In genomic region chr2:168578132-168578531, GRCm38 (mm10) we compare ENCODE assay signal across 10 mouse cellular contexts. TPM values are rescaled to one million over a fixed set of nuclear protein-coding genes. Genes with fewer than 3 reads are reported as not detected.
A peak's percentile ranks its signal among the peaks of the same experiment; 100 is the strongest.
DNase-seq lines count a peak whose midpoint lies in the region; ATAC-seq and TF ChIP-seq lines count a peak whose summit lies in the region.
"Had no signal": no experiment of that assay in that cellular context is flagged by ENCODE, and none has a peak within 500 bp of the region (broad histone marks: within the 10 kb centered on the region; RNA-seq: fewer than 3 reads in every experiment).

No protein-coding gene starts in this region.

- TF ChIP-seq CTCF in lung, adult 2 months (IDR thresholded peaks at IDR 0.05; ENCODE audit: insufficient read depth, low read length), result no peak

- H3K27me3 ChIP-seq in lung, embryonic 15.5 days, result peaks cover 8% of the 10 kb centered on the region
- H3K27me3 ChIP-seq in embryonic facial prominence, embryonic 11.5 days (ENCODE audit: control insufficient read depth, insufficient read depth, low read length), result no peaks in the 10 kb centered on the region
- H3K27me3 ChIP-seq in heart, embryonic 12.5 days (replicated peaks), result no peaks in the 10 kb centered on the region

- peaks cover 53% of the 10 kb centered on the region for H3K4me1 ChIP-seq in lung, embryonic 15.5 days
- no peaks in the 10 kb centered on the region for H3K4me1 ChIP-seq in lung, adult 2 months (ENCODE audit: control insufficient read depth, insufficient read depth, low read length)
- peaks cover 8% of the 10 kb centered on the region for H3K4me1 ChIP-seq in embryonic facial prominence, embryonic 11.5 days (ENCODE audit: control insufficient read depth, insufficient read depth, low read length)
- peaks cover 82% of the 10 kb centered on the region for H3K4me1 ChIP-seq in heart, embryonic 12.5 days (replicated peaks)

- no peak overlapping the region for H3K4me3 ChIP-seq in lung, embryonic 15.5 days
- no peak overlapping the region for H3K4me3 ChIP-seq in lung, adult 2 months (replicated peaks; ENCODE audit: extremely low read depth, low read depth, low read length)
- no peak overlapping the region for H3K4me3 ChIP-seq in embryonic facial prominence, embryonic 11.5 days (ENCODE audit: low read depth, low read length)
- no peak overlapping the region for H3K4me3 ChIP-seq in heart, embryonic 12.5 days
- no peak overlapping the region for H3K4me3 ChIP-seq in macrophage (ENCODE audit: inconsistent target)
- H3K4me3 ChIP-seq: embryonic facial prominence, embryonic 12.5 days; midbrain, embryonic 12.5 days; neural tube, embryonic 13.5 days had no signal

- no peak overlapping the region for H3K9ac ChIP-seq in lung, embryonic 15.5 days
- H3K9ac ChIP-seq in embryonic facial prominence, embryonic 11.5 days (replicated peaks; ENCODE audit: low read length), result peak overlapping the region; percentile 27; the same call in 1 of the 2 replicates
- H3K9ac ChIP-seq in heart, embryonic 12.5 days, result 0 out of 2 replicates have a peak overlapping the region, but pooled peaks have one; percentile 31
- H3K9ac ChIP-seq: embryonic facial prominence, embryonic 12.5 days; midbrain, embryonic 12.5 days; neural tube, embryonic 13.5 days had no signal

- no peak for TF ChIP-seq POLR2A in lung, adult 2 months (IDR thresholded peaks at IDR 0.05; ENCODE audit: borderline replicate concordance, extremely low read depth, low read depth, low read length)

- peak; percentile 62; the same call in 1 of the 2 replicates for ATAC-seq in lung, embryonic 15.5 days (ENCODE audit: borderline replicate concordance, extremely low read depth, low FRiP score, low TSS enrichment)
- ATAC-seq in embryonic facial prominence, embryonic 11.5 days (replicated peaks; ENCODE audit: insufficient number of reproducible peaks, low FRiP score, low TSS enrichment, low read depth), result no peak
- ATAC-seq in heart, embryonic 12.5 days (ENCODE audit: insufficient number of reproducible peaks, low FRiP score), result no peak

- peaks cover 88% of the 10 kb centered on the region for H3K79me2 ChIP-seq in macrophage (ENCODE audit: inconsistent target)

- H3K4me2 ChIP-seq in lung, embryonic 15.5 days, result no peak overlapping the region
- no peak overlapping the region for H3K4me2 ChIP-seq in embryonic facial prominence, embryonic 11.5 days (ENCODE audit: low read depth, low read length)
- H3K4me2 ChIP-seq in heart, embryonic 12.5 days, result peak overlapping the region; percentile 5; the same call in 1 of the 2 replicates
- H3K4me2 ChIP-seq: embryonic facial prominence, embryonic 12.5 days; midbrain, embryonic 12.5 days; neural tube, embryonic 13.5 days had no signal

- DNase-seq in lung, adult 2 months, result no peak
- DNase-seq in embryonic facial prominence, embryonic 11.5 days (ENCODE audit: low spot score), result peak; percentile 25
- no peak for DNase-seq in frontal cortex, postnatal 14 days (ENCODE audit: low spot score in 2 of 2)
- no peak for DNase-seq in adrenal gland, adult 8-10 months

- no peaks in the 10 kb centered on the region for H3K36me3 ChIP-seq in lung, embryonic 15.5 days
- no peaks in the 10 kb centered on the region for H3K36me3 ChIP-seq in embryonic facial prominence, embryonic 11.5 days (replicated peaks; ENCODE audit: control insufficient read depth, insufficient read depth, low read depth, low read length)
- no peaks in the 10 kb centered on the region for H3K36me3 ChIP-seq in heart, embryonic 12.5 days
- no peaks in the 10 kb centered on the region for H3K36me3 ChIP-seq in macrophage (ENCODE audit: inconsistent target)
- H3K36me3 ChIP-seq: embryonic facial prominence, embryonic 12.5 days; midbrain, embryonic 12.5 days; neural tube, embryonic 13.5 days had no signal

- H3K9me3 ChIP-seq in lung, embryonic 15.5 days, result no peaks in the 10 kb centered on the region
- no peaks in the 10 kb centered on the region for H3K9me3 ChIP-seq in embryonic facial prominence, embryonic 11.5 days (replicated peaks; ENCODE audit: control insufficient read depth, low read length)
- H3K9me3 ChIP-seq in heart, embryonic 12.5 days (replicated peaks), result no peaks in the 10 kb centered on the region
- H3K9me3 ChIP-seq: embryonic facial prominence, embryonic 12.5 days; midbrain, embryonic 12.5 days; neural tube, embryonic 13.5 days had no signal

- H3K27ac ChIP-seq in lung, embryonic 15.5 days, result 0 out of 2 replicates have a peak overlapping the region, but pooled peaks have one; percentile 0
- no peak overlapping the region for H3K27ac ChIP-seq in embryonic facial prominence, embryonic 11.5 days (replicated peaks; ENCODE audit: low read depth, low read length)
- H3K27ac ChIP-seq in heart, embryonic 12.5 days (ENCODE audit: poor library complexity, severe bottlenecking), result peak overlapping the region; percentile 18; the same call in 1 of the 2 replicates
- peak overlapping the region; percentile 94 for H3K27ac ChIP-seq in macrophage
- H3K27ac ChIP-seq: embryonic facial prominence, embryonic 12.5 days; midbrain, embryonic 12.5 days; neural tube, embryonic 13.5 days had no signal

- 27% methylated on average over 9 of the region's 9 CpGs for WGBS in lung, embryonic 15.5 days
- 60% methylated on average over 9 of the region's 9 CpGs for WGBS in lung, adult 2 months
- WGBS in embryonic facial prominence, embryonic 11.5 days, result 51% methylated on average over 9 of the region's 9 CpGs
- WGBS in heart, embryonic 12.5 days, result 55% methylated on average over 9 of the region's 9 CpGs
- 78% methylated on average over 9 of the region's 9 CpGs for WGBS in macrophage (ENCODE audit: missing documents)

RNA-seq across cellular contexts. Expression of gene Nfatc2, which starts 23.3 kb away (rescaled TPM):
- polyA plus RNA-seq in lung, embryonic 15.5 days (2015; fragmentation: Nextera tagmentation; extraction: Ambion mirVana), result 1.2 and 1.8 TPM in 2 replicates
- polyA plus RNA-seq in lung, adult 2 months (2012; rRNA removed), result 2.5 and 3.2 TPM in 2 replicates
- 0.87 and 1.1 TPM in 2 replicates for polyA plus RNA-seq in embryonic facial prominence, embryonic 11.5 days (2014; fragmentation: Nextera tagmentation; extraction: Ambion mirVana)
- 9.9 and 12.5 TPM in 2 replicates for polyA plus RNA-seq in heart, embryonic 12.5 days (2016; fragmentation: Nextera tagmentation; extraction: Ambion mirVana)
- total RNA-seq in macrophage (2018; cell fraction: chromatin; rRNA removed), result 100 to 1,000 TPM in 12 of 26 experiments, 10 to 100 TPM in 12, 1 to 10 TPM in 2; 7.9 to 169 (median 92.6) TPM
- total RNA-seq in macrophage (2018; cell fraction: cytosol; rRNA removed), result 10 to 100 TPM; 17.9 to 68.6 (median 45.6) TPM
- total RNA-seq in macrophage (2018; cell fraction: nucleus; rRNA removed), result 100 to 1,000 TPM in 4 of 26 experiments, 10 to 100 TPM in 22; 16.9 to 130 (median 59.6) TPM
- 26.6 to 37.0 TPM (median 27.3 TPM) in 3 replicates for polyA plus RNA-seq in macrophage (2018)
- total RNA-seq in adrenal gland, adult 8-10 months (2022), result 10 to 100 TPM in 1 of 4 experiments, 1 to 10 TPM in 3; 3.4 to 11.0 (median 6.3) TPM
